Mouse (Mus musculus) midbrain, embryonic 16.5 days (tissue): ENCODE data around the gene Htra1. TPM values are rescaled to one million over a fixed set of nuclear protein-coding genes. Genes with fewer than 3 reads are reported as not detected.

ENCODE experiments used
- ATAC-seq: fragments of 200-750 bp; cut with Nextera tagmentation; 2 replicates; pipeline ENCODE4 v1.8.0; 2017; ENCODE audit warnings: moderate TSS enrichment
- H3K27ac ChIP-seq: fragments of 300-500 bp; sonication (generic); 2 replicates; pipeline ENCODE4 v1.5.1; 2014; ENCODE audit warnings: mild to moderate bottlenecking, low read length, mixed read lengths
- H3K27me3 ChIP-seq: fragments of 300-500 bp; sonication (generic); 2 replicates; pipeline ENCODE4 v1.6.1; 2014; ENCODE audit warnings: low read depth, low read length, mixed read lengths; ENCODE audit not compliant: control insufficient read depth, insufficient read depth
- H3K36me3 ChIP-seq: fragments of 300-500 bp; sonication (generic); 2 replicates; pipeline ENCODE4 v1.6.1; 2014; ENCODE audit warnings: mild to moderate bottlenecking, low read length, moderate library complexity, mixed read lengths; ENCODE audit not compliant: control insufficient read depth, insufficient read depth
- H3K4me1 ChIP-seq: fragments of 300-500 bp; sonication (generic); 2 replicates; pipeline ENCODE4 v1.6.1; 2014; ENCODE audit warnings: mild to moderate bottlenecking, low read length, mixed read lengths; ENCODE audit not compliant: control insufficient read depth, insufficient read depth
- H3K4me2 ChIP-seq: fragments of 300-500 bp; sonication (generic); 2 replicates; pipeline ENCODE4 v1.6.1; 2014; ENCODE audit warnings: mild to moderate bottlenecking, low read length, mixed read lengths
- H3K4me3 ChIP-seq: fragments of 300-500 bp; sonication (generic); 2 replicates; pipeline ENCODE4 v1.5.1; 2014; ENCODE audit warnings: low read depth, mild to moderate bottlenecking, low read length, moderate library complexity, mixed read lengths
- H3K9ac ChIP-seq: fragments of 300-500 bp; sonication (generic); 2 replicates; pipeline ENCODE4 v1.6.1; 2014; ENCODE audit warnings: low read depth, low read length, mixed read lengths
- H3K9me3 ChIP-seq: fragments of 300-500 bp; sonication (generic); replicated peaks from 2 replicates; pipeline ENCODE4 v1.6.1; 2014; ENCODE audit warnings: mild to moderate bottlenecking, low read length, mixed read lengths; ENCODE audit not compliant: control insufficient read depth, poor library complexity, severe bottlenecking
- WGBS: fragments of 180-500 bp; shearing (Covaris S2); extraction: QIAGEN DNeasy Blood & Tissue Kit; methylation state at CpG from one replicate; pipeline ENCODE4 v1.1.7; 2014; 5-methylcytosine and 5-hydroxymethylcytosine counted together
- polyA plus RNA-seq: library from polyadenylated mRNA; unstranded; fragments of >200 nt; fragmentation: Nextera tagmentation; extraction: Ambion mirVana; gene quantifications from 2 replicates; pipeline ENCODE4 v1.2.1, GENCODE M21; 2015

Htra1 gene
- polyA plus RNA-seq, 1 experiment from 2014 or later = 15.6 TPM

GRCm38 (mm10) chr7:130953376-130953775 is 17.5 kb downstream of the Htra1 start:
- Histone ChIP-seq H3K9me3 (no peaks in the 10 kb centered on the region; the same call in 1 of the 2 replicates), H3K4me3 (no peak overlapping the region), H3K4me1 (no peaks in the 10 kb centered on the region), H3K9ac (no peak overlapping the region), H3K27me3 (no peaks in the 10 kb centered on the region), H3K27ac (no peak overlapping the region), H3K36me3 (no peaks in the 10 kb centered on the region), H3K4me2 (no peak overlapping the region)
- 89% methylated on average over 10 of the region's 10 CpGs for WGBS
- ATAC-seq = no peak

DNA sequence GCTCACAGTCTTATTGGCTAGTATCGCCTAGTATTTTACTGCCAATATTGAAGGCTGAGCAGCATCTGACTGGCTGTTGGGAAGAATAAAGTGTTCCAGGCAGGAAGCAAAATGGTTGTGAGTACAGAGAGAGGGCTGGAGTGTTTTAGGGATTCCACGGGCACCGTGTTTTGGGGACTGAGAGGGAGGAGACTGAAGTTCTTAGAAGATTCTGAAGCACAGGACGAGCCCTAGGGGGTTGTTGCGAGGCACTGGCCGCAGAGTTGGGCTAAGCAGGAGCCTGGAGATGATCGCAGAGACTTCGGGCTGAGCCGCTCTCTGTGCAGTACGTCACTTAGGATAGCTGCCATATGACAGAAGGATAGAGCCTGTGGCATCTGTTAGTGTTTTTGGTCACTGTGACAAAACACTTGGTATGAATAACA is 18.3 kb downstream of the Htra1 start:
- H3K27ac ChIP-seq = no peak overlapping the region
- no peak overlapping the region for H3K4me2 ChIP-seq
- no peaks in the 10 kb centered on the region; the same call in 1 of the 2 replicates for H3K9me3 ChIP-seq
- H3K36me3 ChIP-seq = no peaks in the 10 kb centered on the region
- ATAC-seq = no peak
- H3K4me3 ChIP-seq = no peak overlapping the region
- H3K4me1 ChIP-seq = no peaks in the 10 kb centered on the region
- no peak overlapping the region for H3K9ac ChIP-seq
- no peaks in the 10 kb centered on the region for H3K27me3 ChIP-seq
- 87% methylated on average over 10 of the region's 10 CpGs for WGBS

- Histone ChIP-seq H3K9ac (no peak overlapping the region), H3K27me3 (no peaks in the 10 kb centered on the region), H3K36me3 (no peaks in the 10 kb centered on the region), H3K27ac (no peak overlapping the region), H3K4me1 (0 out of 2 replicates have a peak, but pooled peaks cover 2% of the 10 kb centered on the region), H3K4me2 (no peak overlapping the region), H3K9me3 (no peaks in the 10 kb centered on the region; the same call in 1 of the 2 replicates), H3K4me3 (no peak overlapping the region)
- ATAC-seq = no peak
- 70% methylated on average over 7 of the region's 7 CpGs for WGBS
Observed at GRCm38 (mm10) chr7:130958551-130958950, 22.6 kb downstream of the Htra1 start.

- H3K4me2 ChIP-seq = no peak overlapping the region
- H3K27me3 ChIP-seq = no peaks in the 10 kb centered on the region
- 59% methylated on average over 7 of the region's 7 CpGs for WGBS
- H3K4me1 ChIP-seq = 0 out of 2 replicates have a peak, but pooled peaks cover 2% of the 10 kb centered on the region
- H3K36me3 ChIP-seq = no peaks in the 10 kb centered on the region
- ATAC-seq = no peak
- H3K9me3 ChIP-seq = no peaks in the 10 kb centered on the region; the same call in 1 of the 2 replicates
- no peak overlapping the region for H3K9ac ChIP-seq
- no peak overlapping the region for H3K27ac ChIP-seq
- no peak overlapping the region for H3K4me3 ChIP-seq
Observed at GRCm38 (mm10) chr7:130959868-130960267, 24.0 kb downstream of the Htra1 start.

DNA sequence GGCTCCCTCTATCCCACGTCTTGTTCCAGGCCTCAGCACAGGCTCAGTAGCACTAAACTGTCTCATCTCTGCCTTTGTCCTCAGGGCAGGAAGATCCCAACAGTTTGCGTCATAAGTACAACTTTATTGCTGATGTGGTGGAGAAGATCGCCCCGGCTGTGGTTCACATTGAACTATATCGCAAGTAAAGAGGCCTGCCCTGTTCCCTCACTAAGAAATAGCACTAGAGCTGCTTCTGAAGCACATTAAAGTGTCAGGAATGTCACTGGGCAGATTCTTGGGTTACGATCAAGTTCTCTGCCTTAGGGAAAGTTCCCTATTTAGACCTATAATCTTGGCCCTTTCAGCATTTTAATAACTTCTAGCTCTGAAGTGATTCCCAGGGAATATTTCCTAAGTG is 25.5 kb downstream of the Htra1 start:
- Histone ChIP-seq H3K4me2 (no peak overlapping the region), H3K27me3 (no peaks in the 10 kb centered on the region), H3K27ac (no peak overlapping the region), H3K9me3 (no peaks in the 10 kb centered on the region), H3K4me1 (peaks cover 2% of the 10 kb centered on the region; the same call in 1 of the 2 replicates), H3K9ac (no peak overlapping the region), H3K4me3 (no peak overlapping the region), H3K36me3 (no peaks in the 10 kb centered on the region)
- 89% methylated on average over 6 of the region's 6 CpGs for WGBS
- no peak for ATAC-seq

DNA sequence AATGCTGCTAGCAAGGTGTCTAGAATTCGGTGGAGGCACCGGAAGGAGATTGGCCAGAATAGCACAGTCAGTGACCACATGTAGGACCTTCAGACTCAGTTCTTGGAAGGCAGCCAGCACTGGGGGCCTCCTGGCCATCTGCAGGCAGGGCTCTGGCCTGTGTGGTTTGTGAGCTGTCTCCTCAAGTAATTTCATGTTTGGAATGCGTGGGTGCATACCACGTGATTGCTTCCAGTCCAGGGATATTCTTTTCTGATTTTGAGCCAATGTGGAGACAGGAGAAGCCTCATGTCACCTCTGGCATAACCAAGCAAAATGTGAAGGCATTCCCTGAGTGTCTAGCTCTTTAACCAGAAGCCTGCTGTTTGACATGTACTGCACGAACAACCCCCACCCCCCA is 28.8 kb downstream of the Htra1 start:
- ATAC-seq = no peak

GRCm38 (mm10) chr7:130965396-130965795 is 29.5 kb downstream of the Htra1 start:
- WGBS = 93% methylated on average over 4 of the region's 4 CpGs
- Histone ChIP-seq H3K36me3 (no peaks in the 10 kb centered on the region), H3K4me2 (no peak overlapping the region), H3K9me3 (no peaks in the 10 kb centered on the region), H3K9ac (no peak overlapping the region), H3K27ac (peak overlapping the region; percentile 43; the same call in 1 of the 2 replicates), H3K4me1 (no peaks in the 10 kb centered on the region; the same call in 1 of the 2 replicates), H3K27me3 (no peaks in the 10 kb centered on the region), H3K4me3 (no peak overlapping the region)
- ATAC-seq = no peak

More for the DNA sequence above, 28.8 kb downstream of the Htra1 start:
- Histone ChIP-seq H3K4me2 (no peak overlapping the region), H3K36me3 (no peaks in the 10 kb centered on the region), H3K27me3 (no peaks in the 10 kb centered on the region), H3K4me3 (no peak overlapping the region), H3K4me1 (no peaks in the 10 kb centered on the region; the same call in 1 of the 2 replicates), H3K9me3 (no peaks in the 10 kb centered on the region), H3K27ac (no peak overlapping the region), H3K9ac (no peak overlapping the region)
- 65% methylated on average over 5 of the region's 5 CpGs for WGBS

DNA sequence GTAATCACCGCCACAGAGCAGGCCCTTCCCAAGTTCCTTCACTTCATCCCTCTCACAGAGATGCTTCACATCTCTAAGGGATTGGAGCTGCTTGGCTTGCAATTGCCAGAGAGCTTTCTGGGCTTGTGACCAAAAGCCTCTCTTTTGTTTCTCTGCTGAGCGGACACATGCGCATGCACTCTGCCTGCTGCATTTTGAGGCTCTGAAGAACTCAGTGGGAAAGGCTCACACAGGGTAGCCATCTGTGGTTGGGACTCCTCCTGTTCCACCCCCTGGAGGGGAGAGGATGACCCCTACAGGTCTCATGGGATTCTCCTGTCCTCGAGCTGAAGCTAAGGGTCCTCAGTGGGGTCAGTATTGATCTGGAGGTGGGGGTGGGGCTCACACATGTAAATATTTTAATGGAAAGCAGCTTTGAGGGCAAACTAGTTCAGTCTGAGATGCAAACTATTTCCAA is 30.0 kb downstream of the Htra1 start:
- Histone ChIP-seq H3K27ac (peak overlapping the region; percentile 43; the same call in 1 of the 2 replicates), H3K36me3 (no peaks in the 10 kb centered on the region), H3K9ac (no peak overlapping the region), H3K4me3 (no peak overlapping the region), H3K4me1 (no peaks in the 10 kb centered on the region; the same call in 1 of the 2 replicates), H3K27me3 (no peaks in the 10 kb centered on the region), H3K4me2 (no peak overlapping the region), H3K9me3 (no peaks in the 10 kb centered on the region)
- peak; percentile 62; the same call in 1 of the 2 replicates for ATAC-seq
- 38% methylated on average over 4 of the region's 4 CpGs for WGBS

DNA sequence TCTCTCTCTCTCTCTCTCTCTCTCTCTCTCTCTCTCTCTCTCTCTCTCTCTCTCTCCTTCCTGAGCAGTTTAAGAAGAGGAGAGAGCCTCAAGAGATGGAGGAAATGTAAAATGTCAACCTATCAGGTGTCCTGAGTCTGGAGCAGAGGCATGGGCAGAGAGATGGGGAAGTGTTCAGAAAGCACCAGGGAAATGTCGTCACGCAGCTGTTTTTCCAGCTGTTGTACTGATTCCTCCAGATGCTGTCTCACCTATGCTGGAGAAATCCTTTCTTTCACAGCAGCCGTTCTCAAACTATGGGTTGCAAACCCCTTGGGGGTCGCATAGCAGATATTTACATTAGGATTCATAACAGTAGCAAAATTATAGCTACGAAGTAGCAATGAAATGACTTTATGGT is 30.5 kb downstream of the Htra1 start:
- no peak overlapping the region for H3K4me2 ChIP-seq
- no peaks in the 10 kb centered on the region; the same call in 1 of the 2 replicates for H3K4me1 ChIP-seq
- no peaks in the 10 kb centered on the region for H3K9me3 ChIP-seq
- no peaks in the 10 kb centered on the region for H3K27me3 ChIP-seq
- no peak overlapping the region for H3K9ac ChIP-seq
- 84% methylated on average over 5 of the region's 5 CpGs for WGBS
- H3K4me3 ChIP-seq = no peak overlapping the region
- H3K27ac ChIP-seq = no peak overlapping the region
- no peak for ATAC-seq
- no peaks in the 10 kb centered on the region for H3K36me3 ChIP-seq
